Mouse (Mus musculus): ENCODE data around the gene Soga3. TPM values are rescaled to one million over a fixed set of nuclear protein-coding genes. Genes with fewer than 3 reads are reported as not detected.

The Soga3 gene
- polyA plus RNA-seq, 1 experiment from 2014 or later, result 116 TPM

GRCm38 (mm10) chr10:29213534-29214100, 70.0 kb downstream of the Soga3 start:
- H3K4me1 ChIP-seq, result peaks cover 25% of the 10 kb centered on the region
- H3K4me2 ChIP-seq (replicated peaks), result no peak overlapping the region
- H3K4me3 ChIP-seq, result no peak overlapping the region
- no peak for ATAC-seq (replicated peaks)
- H3K27me3 ChIP-seq, result no peaks in the 10 kb centered on the region
- 18% methylated on average over 3 of the region's 3 CpGs for WGBS
- H3K27ac ChIP-seq (replicated peaks), result no peak overlapping the region
- H3K9me3 ChIP-seq, result no peaks in the 10 kb centered on the region
- peaks cover 4% of the 10 kb centered on the region; the same call in 1 of the 2 replicates for H3K36me3 ChIP-seq
- no peak overlapping the region for H3K9ac ChIP-seq (replicated peaks)

- no peak overlapping the region for H3K9ac ChIP-seq (replicated peaks)
- H3K36me3 ChIP-seq, result peaks cover 11% of the 10 kb centered on the region; the same call in 1 of the 2 replicates
- H3K4me3 ChIP-seq, result no peak overlapping the region
- H3K9me3 ChIP-seq, result no peaks in the 10 kb centered on the region
- WGBS, result 98% methylated on average over 1 of the region's 1 CpGs
- no peak; the same call in 1 of the 2 replicates for ATAC-seq (replicated peaks)
- no peak overlapping the region for H3K27ac ChIP-seq (replicated peaks)
- H3K27me3 ChIP-seq, result no peaks in the 10 kb centered on the region
- H3K4me1 ChIP-seq, result peaks cover 18% of the 10 kb centered on the region
- H3K4me2 ChIP-seq (replicated peaks), result no peak overlapping the region
These were observed 73.3 kb downstream of the Soga3 start for GRCm38 (mm10) chr10:29216957-29217356.

DNA sequence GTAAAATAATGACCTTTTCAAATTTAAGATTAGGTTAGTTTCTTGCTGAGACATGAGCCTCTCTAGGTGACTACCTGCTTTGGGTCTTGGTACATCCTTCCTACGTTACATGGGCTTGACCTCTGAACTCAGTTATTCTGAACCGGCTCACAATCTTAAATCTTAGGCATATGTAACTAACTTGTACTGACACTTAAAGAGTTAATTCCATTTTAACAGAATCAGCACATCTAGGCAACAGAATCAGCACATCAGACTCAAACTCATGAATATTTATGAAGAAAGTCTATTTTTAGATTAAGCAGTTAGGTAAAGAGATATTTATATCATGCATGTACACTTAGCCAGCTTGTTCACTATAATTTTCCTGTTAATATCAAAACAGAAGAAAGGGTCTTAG, 73.8 kb downstream of the Soga3 start:
- Histone ChIP-seq H3K4me2 (replicated peaks) (no peak overlapping the region), H3K4me1 (peaks cover 18% of the 10 kb centered on the region), H3K36me3 (peaks cover 16% of the 10 kb centered on the region), H3K27me3 (no peaks in the 10 kb centered on the region), H3K4me3 (no peak overlapping the region), H3K9ac (replicated peaks) (no peak overlapping the region), H3K9me3 (no peaks in the 10 kb centered on the region), H3K27ac (replicated peaks) (no peak overlapping the region)
- WGBS, result 36% methylated on average over 2 of the region's 2 CpGs
- peak; percentile 71 for ATAC-seq (replicated peaks)

GRCm38 (mm10) chr10:29225329-29225728, 81.7 kb downstream of the Soga3 start:
- Histone ChIP-seq H3K4me3 (no peak overlapping the region), H3K9me3 (no peaks in the 10 kb centered on the region), H3K27me3 (no peaks in the 10 kb centered on the region), H3K9ac (replicated peaks) (no peak overlapping the region), H3K27ac (replicated peaks) (no peak overlapping the region), H3K4me2 (replicated peaks) (no peak overlapping the region), H3K4me1 (no peaks in the 10 kb centered on the region), H3K36me3 (peaks cover 61% of the 10 kb centered on the region)
- no peak for ATAC-seq (replicated peaks)
- 96% methylated on average over 4 of the region's 4 CpGs for WGBS

DNA sequence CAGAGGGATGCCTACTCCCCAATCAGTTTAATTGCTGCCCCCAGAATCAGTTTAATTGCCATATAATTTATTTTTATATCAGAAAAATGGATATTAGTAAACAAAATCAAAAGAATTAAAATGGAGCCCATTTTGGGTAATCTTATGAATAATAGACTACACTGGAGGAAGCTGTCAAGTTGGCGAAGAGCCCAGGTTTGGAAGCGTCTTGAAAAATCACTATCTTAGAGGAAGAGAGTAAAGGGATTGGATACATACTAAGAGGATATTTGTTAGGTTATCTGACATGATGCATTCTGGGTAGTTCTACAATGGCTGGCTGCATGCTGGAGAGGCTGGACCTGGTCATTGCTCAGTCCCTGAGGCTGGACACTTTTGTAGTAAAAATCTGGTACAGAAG, 87.6 kb downstream of the Soga3 start:
- Histone ChIP-seq H3K36me3 (peaks cover 34% of the 10 kb centered on the region), H3K4me2 (replicated peaks) (no peak overlapping the region), H3K9me3 (no peaks in the 10 kb centered on the region), H3K4me3 (no peak overlapping the region), H3K27ac (replicated peaks) (no peak overlapping the region), H3K4me1 (no peaks in the 10 kb centered on the region), H3K27me3 (no peaks in the 10 kb centered on the region), H3K9ac (replicated peaks) (no peak overlapping the region)
- ATAC-seq (replicated peaks), result peak; percentile 78
- WGBS, result 61% methylated on average over 2 of the region's 2 CpGs

Other genes with a start within 250 kb of the Soga3 start
- not detected in 2 replicates for gene 2310057J18Rik, start 157.5 kb upstream of the Soga3 start, polyA plus RNA-seq (2015; fragmentation: Nextera tagmentation; extraction: Ambion mirVana)
- gene Gm49353, start 55.1 kb downstream of the Soga3 start, polyA plus RNA-seq (2015; fragmentation: Nextera tagmentation; extraction: Ambion mirVana), result 20.1 and 22.3 TPM in 2 replicates
- gene 9330159F19Rik, start 67.8 kb downstream of the Soga3 start, polyA plus RNA-seq (2015; fragmentation: Nextera tagmentation; extraction: Ambion mirVana), result 39.5 and 40.0 TPM in 2 replicates
- gene Echdc1, start 169.3 kb downstream of the Soga3 start, polyA plus RNA-seq (2015; fragmentation: Nextera tagmentation; extraction: Ambion mirVana), result 20.8 and 23.2 TPM in 2 replicates
- 90.5 and 106 TPM in 2 replicates for gene Rnf146, start 218.6 kb downstream of the Soga3 start, polyA plus RNA-seq (2015; fragmentation: Nextera tagmentation; extraction: Ambion mirVana)

Data from forebrain, embryonic 15.5 days (tissue).